Mouse (Mus musculus) small intestine, adult 2 months (tissue): ENCODE measurements at regions not wholly inside any gene's neighbourhood (a gene's known extent, or its start where the extent isn't known, plus 50 kb on each side); places are given as distances from the start of the nearest gene placed in this dataset.

Source experiments
- CTCF ChIP-seq: fragments of 200-500 bp; IDR thresholded peaks from 2 replicates; pipeline ENCODE4 v1.5.1; 2012; ENCODE audit warnings: low read depth, mild to moderate bottlenecking, control low read depth, inconsistent platforms, low read length, moderate library complexity, mixed read lengths; ENCODE audit not compliant: insufficient replicate concordance, insufficient read length; ENCODE audit errors: extremely low read depth
- POLR2A ChIP-seq: fragments of 200-500 bp; IDR thresholded peaks from 2 replicates; pipeline ENCODE4 v1.6.1; 2012; ENCODE audit warnings: low read depth, mild to moderate bottlenecking, control low read depth, inconsistent platforms, low read length, moderate library complexity

DNA sequence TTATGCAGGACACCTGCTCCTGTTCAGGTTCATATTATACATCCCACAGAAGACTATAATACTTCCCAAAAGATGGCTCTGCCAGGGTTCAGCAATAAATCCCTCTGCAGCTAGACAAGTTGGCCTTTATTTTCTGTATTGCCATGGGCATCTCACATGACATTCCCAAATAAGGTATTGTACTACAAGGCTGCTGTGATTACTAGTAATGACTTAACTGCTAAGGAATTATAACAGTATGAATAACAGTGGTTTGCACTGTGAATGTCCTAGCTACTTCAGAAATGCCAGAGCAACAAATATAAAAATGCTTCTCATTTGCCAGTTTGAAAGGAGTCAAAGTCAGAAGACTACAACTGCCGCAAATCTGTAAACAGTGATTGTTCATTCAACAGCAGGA lies 184.3 kb downstream of the Vgll3 start:
- TF ChIP-seq CTCF (no peak), POLR2A (no peak)
